Mouse (Mus musculus) monocyte, adult 2 months (primary cell): ENCODE results near the gene Snrpa.

ENCODE experiments used
- DNase-seq, 2 experiments: peaks; one replicate each; pipeline ENCODE4 v3.0.0; 2022; ENCODE audit warnings: low spot score in 2 of 2, low read depth in 1 of 2

Snrpa gene

DNA sequence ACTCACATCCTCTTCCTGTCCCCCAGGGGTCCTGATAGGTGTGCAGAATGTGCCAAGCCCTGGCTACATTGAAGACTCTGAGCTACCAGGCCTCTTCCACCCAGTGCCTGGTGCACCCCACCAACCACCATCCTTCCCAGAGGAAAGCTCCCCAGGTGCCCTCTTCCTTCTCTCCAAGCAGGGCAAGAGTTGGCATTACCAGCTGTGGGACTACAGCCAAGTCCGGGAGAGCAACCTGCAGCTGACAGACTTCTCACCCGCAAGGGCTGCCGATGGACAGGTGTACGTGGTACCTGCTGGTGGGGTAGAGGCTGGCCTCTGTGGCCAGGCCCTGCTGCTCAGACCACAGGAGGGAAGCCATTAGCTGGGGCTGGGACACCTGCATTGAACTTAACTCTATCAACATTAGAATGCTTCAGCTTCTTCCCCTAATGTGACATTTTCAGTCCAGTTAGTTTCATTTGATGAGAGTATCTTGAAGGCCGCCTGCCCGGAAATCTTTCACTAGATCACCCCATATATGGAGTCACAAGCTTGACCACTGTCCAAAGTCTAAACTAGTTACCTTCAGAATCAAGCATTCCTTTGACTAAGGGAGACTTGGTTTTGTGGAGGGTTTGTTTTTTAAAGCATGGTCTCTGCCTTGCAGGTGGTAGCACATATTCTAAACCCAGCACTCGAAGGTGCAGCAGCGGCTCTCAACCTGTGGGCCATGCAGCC lies 7.8 kb upstream of the Snrpa start:
- DNase-seq = no peak

GRCm38 (mm10) chr7:27198779-27199178 lies 2.7 kb upstream of the Snrpa start:
- DNase-seq = no peak

- no peak for DNase-seq
These were observed 2.3 kb upstream of the Snrpa start for GRCm38 (mm10) chr7:27198355-27198754.

DNA sequence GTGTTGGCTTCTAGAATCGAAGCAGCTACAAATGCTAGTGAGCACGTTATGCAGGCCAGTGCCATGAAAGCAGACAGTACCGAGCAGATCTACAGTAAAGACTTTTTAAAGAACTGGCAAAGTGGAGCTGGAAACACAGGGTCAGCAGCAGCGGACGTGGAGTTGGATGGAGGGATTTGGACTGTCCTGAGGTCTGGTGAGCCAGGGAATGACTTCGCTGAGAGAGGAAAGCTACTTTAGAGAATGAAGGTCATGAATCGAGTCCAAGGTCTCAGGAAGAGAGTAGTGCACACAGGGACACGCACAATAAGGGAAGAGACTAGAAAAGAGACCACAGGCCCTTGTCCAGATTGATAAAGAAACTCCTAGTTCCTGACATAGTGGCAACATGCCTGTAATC lies 1.6 kb upstream of the Snrpa start:
- DNase-seq = no peak

- no peak for DNase-seq
These were observed 1.1 kb upstream of the Snrpa start for GRCm38 (mm10) chr7:27197136-27197535.

GRCm38 (mm10) chr7:27193731-27194130 lies 2.3 kb downstream of the Snrpa start:
- DNase-seq = no peak

- no peak for DNase-seq
These were observed 3.6 kb downstream of the Snrpa start for GRCm38 (mm10) chr7:27192434-27192833.

DNA sequence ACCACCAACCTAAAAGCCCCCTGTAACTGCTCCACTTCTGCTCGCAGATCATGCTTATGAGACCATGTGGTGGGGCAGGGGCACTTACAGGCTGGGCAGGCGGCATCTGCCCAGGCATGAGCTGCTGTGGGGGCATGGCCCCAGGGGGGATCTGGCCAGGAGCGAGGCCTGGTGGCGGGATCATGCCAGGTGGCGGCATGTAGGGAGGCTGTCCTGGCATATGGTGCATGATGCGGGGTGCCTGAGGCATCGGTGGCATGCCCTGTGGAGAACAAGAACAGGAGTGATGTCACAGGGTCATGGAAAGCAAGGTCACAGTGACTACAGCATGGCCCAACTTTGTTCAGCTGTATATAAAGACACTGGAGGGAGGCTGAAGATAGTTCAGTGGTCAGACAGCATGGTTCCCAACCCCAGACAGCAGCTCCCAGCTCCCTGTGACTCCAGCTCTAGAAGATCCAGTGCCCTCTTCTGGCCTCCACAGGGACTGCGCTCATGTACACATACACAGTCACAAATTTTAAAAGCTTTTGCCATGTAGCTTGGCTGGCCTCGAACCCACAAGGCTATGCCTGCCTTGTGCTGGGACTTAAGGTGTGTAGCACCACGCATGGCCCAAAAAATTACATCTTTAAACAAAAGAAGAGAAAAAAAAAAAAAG lies 6.7 kb downstream of the Snrpa start:
- no peak for DNase-seq

- no peak for DNase-seq
These were observed 10.1 kb downstream of the Snrpa start for GRCm38 (mm10) chr7:27185986-27186385.

GRCm38 (mm10) chr7:27184964-27185363 lies 11.1 kb downstream of the Snrpa start:
- no peak for DNase-seq

- DNase-seq = no peak
These were observed 13.6 kb downstream of the Snrpa start for GRCm38 (mm10) chr7:27182498-27182897.

DNA sequence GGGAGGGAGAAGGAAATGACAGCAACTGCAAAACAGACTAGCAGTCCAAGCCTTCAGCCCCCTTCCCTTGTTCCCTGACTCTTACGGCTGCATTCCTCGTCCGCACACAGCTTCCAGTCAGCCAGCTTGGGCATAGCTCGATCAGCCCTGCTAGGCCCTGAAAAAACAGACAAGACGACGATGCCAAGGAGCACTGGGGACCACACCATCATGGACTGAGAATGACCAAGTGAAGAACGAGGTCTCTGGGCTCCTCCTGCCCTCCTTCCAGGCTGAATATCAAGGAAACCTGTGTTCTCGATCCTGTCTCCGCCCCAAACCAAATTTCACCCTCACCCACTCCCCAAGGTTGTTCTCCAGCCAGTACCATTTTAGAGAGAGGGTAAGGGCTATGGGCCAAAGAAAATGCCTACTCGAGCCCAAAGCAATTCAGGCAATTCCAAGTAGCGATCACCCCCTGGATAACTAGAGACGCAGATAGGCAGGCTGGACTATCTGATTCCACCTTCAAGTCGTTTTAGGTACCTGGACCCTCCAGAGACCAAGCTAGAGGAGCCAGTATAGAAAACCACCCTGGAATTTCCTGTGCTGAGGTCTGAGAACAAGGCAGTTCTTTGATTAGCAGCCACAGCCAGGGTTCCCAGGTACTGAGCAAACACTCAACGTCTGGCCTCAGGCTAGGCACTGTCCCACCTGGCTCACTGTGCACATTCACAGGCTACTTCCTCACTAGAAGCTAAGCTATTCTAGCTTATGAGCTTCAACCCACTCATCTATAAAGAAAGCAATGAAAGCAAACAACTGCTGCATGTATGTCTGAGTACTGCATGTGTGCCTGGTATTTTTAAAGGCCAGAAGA lies 15.0 kb downstream of the Snrpa start, which contains the start of the genes Gm21983 and Mia:
Gene Gm21983 (minus strand): TSS at position 250 of the 859 bp plus-strand sequence.
Gene Mia (minus strand): TSS at position 321 of the 859 bp plus-strand sequence.
- no peak for DNase-seq

DNA sequence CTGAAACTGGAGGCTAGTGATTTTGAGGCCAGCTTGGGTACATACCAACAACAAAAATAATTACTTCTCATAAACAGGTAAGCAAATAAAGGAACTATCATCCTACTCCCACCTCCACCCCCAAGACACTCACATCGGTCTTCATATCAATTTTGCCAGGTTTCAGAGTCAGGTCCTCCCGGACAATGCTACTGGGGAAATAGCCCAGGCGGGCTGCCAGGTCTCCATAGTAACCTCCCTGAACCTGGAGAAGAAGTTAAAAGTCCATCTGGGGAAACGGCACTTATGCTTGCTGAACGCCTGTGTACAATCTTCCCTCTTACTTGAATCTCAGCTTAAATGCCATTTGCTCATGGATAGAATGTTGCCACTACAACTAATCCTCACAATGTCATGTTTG lies 16.0 kb downstream of the Snrpa start:
- DNase-seq = no peak

- no peak for DNase-seq
These were observed 16.7 kb downstream of the Snrpa start for GRCm38 (mm10) chr7:27179217-27179918.

GRCm38 (mm10) chr7:27178324-27179216 lies 17.5 kb downstream of the Snrpa start, which contains the start of gene Rab4b:
Rab4b (minus strand) TSS chr7:27178896.
- peak; percentile 97 to 98 for DNase-seq

DNA sequence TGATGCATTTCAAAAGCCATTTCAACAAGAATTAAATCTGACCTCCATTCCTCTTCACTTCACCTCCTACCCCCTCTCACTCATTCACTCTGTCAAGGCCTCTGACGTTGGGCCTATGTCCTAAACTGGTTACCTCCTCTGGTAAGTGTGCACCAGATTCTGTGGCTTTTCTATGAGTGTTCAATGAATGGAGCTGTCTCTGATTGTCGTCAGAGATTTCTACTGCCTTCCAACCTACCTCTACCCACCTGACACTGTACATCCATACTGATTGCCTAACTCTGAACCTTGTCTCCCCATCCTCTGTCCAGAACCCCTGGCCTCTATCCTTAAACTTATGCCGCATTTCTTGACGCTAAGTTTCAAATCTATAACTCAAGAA lies 18.1 kb downstream of the Snrpa start:
- no peak for DNase-seq

DNA sequence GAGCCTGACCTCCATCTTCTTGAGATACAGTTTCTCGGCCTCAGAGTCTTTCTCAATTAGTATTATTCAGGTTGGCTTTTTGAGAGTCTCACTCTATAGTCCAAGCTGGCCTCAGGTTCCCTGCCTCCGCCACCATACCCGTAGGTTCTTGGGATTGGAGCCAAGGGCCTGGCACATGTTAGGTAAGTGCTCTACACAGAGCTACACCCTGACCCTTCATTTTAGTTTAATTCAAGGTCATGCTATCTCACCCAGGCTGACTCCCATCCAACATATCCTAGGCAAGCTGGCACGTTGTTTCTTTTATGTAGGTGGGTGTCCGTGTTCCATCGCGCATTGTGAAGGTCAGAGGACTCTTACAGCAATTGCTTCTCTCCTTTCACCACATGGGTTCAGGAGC lies 21.2 kb downstream of the Snrpa start:
- DNase-seq = no peak

DNA sequence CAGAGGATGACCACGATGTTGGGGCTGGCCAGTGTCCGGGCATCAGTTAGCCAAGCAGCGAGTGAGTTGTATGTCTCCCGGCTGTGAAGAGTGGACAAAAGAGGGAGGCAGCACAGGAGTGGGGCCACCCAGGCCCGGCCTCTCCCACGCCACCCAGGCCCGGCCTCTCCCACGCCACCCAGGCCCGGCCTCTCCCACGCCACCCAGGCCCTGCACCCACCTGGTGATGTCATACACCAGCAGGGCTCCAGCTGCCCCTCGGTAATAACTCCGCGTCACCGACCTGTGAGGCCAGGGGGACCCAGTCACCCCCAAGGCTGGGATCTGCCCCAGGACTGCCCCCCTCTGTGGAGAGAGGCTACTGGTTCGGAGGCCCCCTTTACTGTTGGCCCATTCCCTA lies 21.6 kb downstream of the Snrpa start:
- no peak for DNase-seq

- DNase-seq = no peak
These were observed 25.1 kb downstream of the Snrpa start for GRCm38 (mm10) chr7:27170981-27171380.

DNA sequence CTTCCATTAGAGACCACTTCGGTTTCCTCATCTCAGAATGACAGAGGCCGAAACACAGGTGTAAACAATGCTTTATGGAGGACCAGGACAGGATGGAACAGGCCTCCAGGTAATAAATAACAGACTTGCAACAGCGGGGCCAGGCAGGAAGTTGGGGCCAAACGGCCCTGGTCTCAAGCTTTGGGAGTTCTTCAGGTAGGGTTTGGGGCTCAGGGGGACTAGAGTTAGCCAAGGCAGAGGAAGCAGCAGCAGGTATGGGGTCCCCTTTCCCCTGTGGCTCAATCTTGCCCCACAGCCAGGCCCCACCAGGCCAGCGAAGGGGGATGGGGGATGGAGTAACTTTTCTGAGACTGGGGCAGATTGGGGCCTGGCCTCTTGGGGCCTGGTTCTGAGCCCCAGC lies 27.7 kb downstream of the Snrpa start:
- DNase-seq = no peak
